Mouse (Mus musculus): Measurements from ENCODE around the gene Il21r. TPM values are rescaled to one million over a fixed set of nuclear protein-coding genes. Genes with fewer than 3 reads are reported as not detected.

The Il21r gene
- 5.9 and 6.0 TPM in 2 replicates for polyA plus RNA-seq (2012; rRNA removed)

GRCm38 (mm10) chr7:125603185-125603631 lies at the start of gene Il21r:
Il21r (plus strand) TSS chr7:125603429.

Other genes with a start within 250 kb of the Il21r start
- 3.2 and 3.8 TPM in 2 replicates for gene Kdm8, start 158.8 kb upstream of the Il21r start, polyA plus RNA-seq (2012; rRNA removed)
- gene Nsmce1, start 111.8 kb upstream of the Il21r start, polyA plus RNA-seq (2012; rRNA removed) = 27.2 and 27.5 TPM in 2 replicates
- gene Il4ra, start 51.3 kb upstream of the Il21r start, polyA plus RNA-seq (2012; rRNA removed) = 32.8 and 34.1 TPM in 2 replicates
- gene Gtf3c1, start 104.4 kb downstream of the Il21r start, polyA plus RNA-seq (2012; rRNA removed) = 42.4 and 47.3 TPM in 2 replicates
- 16.6 and 16.8 TPM in 2 replicates for gene D430042O09Rik, start 104.5 kb downstream of the Il21r start, polyA plus RNA-seq (2012; rRNA removed)

All from colon, adult 2 months (tissue).